Mouse (Mus musculus) brain, embryonic 14.5 days (tissue): ENCODE measurements around the gene Ctdsp1.

Experiments used
- CTCF ChIP-seq: fragments of 200-500 bp; IDR thresholded peaks from 2 replicates; pipeline ENCODE4 v1.5.1; 2012; ENCODE audit warnings: inconsistent platforms, mild to moderate bottlenecking, moderate library complexity, borderline replicate concordance; ENCODE audit not compliant: insufficient read depth, insufficient read length; ENCODE audit errors: extremely low read depth
- POLR2A ChIP-seq: fragments of 200-500 bp; IDR thresholded peaks from 2 replicates; pipeline ENCODE4 v1.6.1; 2012; ENCODE audit warnings: mild to moderate bottlenecking, inconsistent platforms, borderline replicate concordance; ENCODE audit not compliant: poor library complexity, insufficient read depth, insufficient read length, severe bottlenecking; ENCODE audit errors: extremely low read depth

DNA sequence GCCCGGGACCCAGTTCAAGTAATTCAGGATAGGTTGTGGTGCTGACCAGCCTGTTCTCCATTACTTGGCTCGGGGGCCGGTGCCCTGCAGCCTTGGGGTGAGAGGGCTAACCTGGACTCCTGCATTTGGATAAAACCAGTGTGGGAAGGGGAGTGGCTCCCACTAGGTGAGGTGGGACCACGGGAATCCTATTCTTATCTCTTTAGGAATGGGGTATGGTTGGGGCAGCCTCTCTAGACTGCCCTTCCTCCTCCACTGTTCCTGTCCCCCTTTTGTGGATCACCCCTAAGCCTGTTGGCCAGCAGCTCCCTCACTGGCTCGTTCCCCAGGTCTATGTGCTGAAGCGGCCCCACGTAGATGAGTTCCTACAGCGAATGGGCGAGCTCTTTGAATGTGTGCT is 3.0 kb downstream of the Ctdsp1 start:
- TF ChIP-seq CTCF, result no peak
- no peak for TF ChIP-seq POLR2A
